Mouse (Mus musculus) regulatory T cell (primary cell): Measurements from ENCODE around the gene BC028528.
"Not testable (repeated sequence)": the region's sequence is repeated elsewhere in the genome, so short reads cannot be mapped to it uniquely, and the experiment has no call there.

Experiments used
- in situ Hi-C: fragments of 300-600 bp; cut with MboI, MseI; formaldehyde crosslinking; loops from one replicate; pipeline ENCODE4 v1.15.1; 2025; ENCODE audit warnings: high pct_unique_total_duplicates

Gene BC028528

DNA sequence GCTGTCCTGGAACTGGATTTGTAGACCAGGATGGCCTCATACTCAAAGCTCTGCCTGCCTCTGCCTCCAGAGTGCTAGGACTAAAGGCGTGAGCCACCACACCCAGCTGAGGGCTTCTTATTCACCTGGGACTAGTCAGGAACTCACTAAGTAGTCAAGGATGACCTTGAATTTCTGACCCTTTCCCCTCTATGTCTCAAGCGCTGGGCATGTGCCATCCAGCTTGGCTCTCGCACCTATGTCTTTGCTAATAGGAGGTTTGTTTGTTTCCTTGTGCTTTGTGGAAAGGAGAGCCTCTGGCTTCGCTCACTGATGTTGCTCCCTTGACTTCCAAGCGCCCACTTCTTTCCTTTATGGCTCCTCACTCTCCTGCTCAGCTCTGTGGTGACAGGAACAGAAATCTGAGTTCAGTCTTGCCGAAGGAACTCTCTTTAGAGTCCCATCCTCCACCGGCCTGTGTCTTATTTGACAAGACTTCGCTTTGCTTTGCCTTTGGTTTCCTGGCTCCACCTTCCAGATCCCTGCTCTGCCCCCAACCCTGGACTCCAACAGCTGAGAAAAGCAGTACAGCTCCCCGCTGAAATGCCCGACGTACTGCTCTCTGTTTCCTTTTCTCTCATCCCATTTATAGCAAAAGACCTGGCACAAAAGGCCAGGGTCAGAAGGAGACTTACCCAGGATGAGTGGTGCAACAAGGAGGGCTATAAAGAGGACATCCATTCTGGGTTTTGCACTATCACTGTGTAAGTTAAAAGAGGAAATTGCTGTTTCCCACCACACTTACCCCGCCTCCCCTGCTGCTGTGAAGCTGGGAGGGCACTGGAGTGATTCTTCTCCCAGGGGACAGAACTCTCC, at the start of gene BC028528:
TSS of gene BC028528 (minus strand) at position 795 of the 855 bp plus-strand sequence.
- in situ Hi-C loops, result no loop called here

DNA sequence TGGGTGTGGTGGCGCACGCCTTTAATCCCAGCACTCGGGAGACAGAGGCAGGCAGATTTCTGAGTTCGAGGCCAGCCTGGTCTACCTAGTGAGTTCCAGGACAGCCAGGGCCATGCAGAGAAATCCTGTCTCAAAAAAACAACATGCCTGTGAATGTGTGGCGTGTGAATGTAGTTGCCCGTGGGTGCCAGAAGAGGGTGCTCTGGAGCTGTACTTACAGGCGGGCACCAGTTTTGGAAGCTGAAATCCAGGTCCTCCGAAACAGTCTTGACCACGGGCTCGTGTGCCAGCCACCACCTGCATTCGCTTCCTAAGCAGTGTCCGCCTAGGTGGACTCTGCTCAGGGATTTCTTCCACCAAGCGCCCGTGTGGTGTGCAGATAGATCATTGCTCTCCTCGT, 47.0 kb upstream of the BC028528 start:
- in situ Hi-C loops, result no loop called here

DNA sequence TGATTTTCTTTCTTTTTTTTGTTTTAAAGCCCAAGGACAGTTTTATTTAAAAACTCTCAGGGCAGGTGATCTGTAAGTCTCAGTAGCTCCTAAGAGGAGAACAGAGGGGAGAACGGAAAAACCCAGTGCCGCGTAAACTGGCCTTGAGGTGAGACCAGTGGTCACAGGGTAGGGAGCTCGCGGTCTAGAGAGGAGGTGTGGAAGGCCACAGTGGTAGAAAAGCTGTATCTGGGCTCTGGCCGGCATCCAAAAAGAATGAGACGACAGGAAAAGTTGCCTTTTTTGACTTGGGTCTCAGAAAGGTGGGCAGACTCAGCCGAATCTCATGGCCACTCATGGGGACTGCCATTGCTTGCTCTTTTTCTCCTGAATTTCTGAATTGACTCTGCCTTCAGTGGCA, 46.4 kb upstream of the BC028528 start:
- in situ Hi-C loops, result no loop called here

DNA sequence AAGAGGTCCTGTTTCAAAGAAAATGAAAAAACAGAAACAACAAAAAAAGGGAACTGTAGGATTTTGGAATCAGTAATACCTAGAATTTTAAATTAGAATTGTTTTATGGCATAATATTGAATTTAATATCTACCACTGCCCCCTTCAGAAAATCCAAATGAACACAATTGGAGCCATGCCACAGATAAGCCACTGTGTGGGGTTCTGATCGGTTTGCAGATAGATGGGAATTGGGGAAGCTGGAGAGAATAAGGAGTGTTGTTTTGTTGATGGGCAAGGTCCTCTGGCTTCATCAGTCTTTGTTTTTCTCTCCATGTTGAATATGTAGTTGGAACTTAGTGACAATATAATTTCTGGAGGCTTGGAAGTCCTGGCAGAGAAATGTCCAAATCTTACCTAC, 42.6 kb upstream of the BC028528 start:
- in situ Hi-C loops, result no loop called here

DNA sequence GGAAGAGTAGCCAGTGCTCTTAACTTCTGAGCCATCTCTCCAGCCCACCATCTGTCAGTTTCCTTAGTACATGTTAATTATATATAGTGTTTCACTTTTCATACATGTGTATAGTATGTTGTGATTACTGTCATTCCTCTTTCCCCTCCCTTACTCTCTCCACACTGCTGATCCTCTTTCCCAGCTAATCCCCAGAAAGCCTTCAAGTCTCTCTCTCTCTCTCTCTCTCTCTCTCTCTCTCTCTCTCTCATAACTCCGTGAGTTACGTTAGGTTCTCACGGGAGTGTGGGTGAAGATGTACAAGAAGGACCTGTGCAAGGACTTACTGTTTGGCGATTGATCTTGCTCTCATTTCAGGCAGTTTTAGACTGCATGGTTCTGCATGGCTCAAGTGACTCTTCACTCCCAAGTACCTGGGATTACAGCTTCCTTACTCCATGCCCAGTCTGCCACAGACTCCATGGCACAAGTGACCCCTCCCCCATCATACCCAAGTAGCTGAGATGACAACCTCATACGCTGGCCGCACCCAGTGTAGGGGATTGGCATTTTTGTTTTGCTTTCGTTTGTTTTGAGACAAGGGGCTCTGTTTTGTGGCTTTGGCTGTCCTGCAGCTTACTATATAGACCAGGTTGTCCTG, 41.4 kb upstream of the BC028528 start:
- in situ Hi-C loops, result no loop called here

DNA sequence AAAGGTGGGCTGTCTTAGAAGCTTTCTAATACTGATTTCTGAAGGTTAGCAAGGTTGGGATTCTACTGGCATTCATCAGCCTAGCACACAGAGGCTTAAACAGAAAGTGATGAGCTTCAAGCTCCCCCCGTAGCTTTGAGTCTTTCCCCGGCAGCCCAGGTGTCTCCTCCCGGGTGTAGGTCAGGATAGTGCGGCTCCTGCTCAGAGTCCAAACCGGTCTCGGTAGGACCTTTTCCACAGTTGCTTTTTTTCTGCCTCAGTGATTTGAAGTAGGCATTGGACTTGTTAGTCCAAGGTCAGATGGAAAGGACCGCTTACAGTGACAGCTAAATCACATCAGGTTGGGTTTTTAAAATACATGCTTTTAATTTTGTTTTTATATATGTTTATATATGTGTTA, 40.8 kb upstream of the BC028528 start:
- in situ Hi-C loops, result no loop called here

DNA sequence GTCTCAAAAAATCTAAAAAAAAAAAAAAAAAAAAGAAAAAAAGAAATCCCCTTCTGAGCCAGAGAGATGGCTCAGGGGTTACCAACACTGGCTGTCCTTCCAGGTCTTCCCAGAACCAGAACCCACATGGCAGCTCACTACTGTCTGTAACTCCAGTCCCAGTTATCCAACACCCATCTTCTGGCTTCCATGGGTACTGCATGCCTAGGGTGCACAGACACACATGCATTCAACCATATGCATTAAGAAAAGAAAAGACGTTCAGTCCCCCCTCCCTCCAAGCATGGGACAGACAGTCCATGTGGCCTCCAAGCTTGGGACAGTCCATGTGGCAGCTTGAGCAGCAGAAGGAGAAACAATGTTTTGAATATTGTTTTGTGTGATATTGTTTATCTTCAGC, 40.4 kb upstream of the BC028528 start:
- in situ Hi-C loops, result no loop called here

DNA sequence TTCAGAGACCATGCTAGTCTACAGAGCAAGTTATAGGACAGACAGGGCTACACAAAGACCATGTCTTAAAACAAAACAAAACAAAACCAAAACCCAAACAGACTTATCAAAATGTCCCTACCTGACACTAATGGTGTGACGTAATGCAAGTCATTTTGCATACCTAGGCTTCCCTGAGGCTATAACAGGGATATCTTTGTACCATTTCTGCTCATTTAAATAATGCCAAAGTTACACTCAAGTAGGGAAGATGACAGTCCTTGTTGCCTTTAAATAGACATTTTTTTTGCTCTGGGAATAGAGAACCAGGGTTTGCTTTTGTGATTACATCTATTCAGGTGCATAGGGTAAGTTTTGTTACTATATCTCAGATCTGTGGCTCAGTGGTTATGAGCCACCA, 39.7 kb upstream of the BC028528 start:
- in situ Hi-C loops, result no loop called here

DNA sequence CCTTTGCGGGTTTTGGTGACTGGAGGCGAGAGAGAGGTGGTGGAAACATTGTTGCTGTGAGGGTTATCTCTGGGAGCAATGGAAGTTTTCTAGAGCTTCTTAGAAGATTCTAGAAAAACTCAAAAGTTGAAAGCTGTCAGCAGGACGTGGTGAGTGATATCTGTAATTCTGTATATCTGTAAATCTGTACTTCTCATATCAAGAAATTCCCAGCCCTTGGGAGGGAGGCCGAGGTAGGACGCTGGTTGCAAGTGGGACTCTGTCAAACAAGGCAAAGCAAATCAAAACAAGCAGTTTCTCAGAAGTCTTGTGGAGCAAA, 38.6 kb upstream of the BC028528 start:
- in situ Hi-C loops, result no loop called here

DNA sequence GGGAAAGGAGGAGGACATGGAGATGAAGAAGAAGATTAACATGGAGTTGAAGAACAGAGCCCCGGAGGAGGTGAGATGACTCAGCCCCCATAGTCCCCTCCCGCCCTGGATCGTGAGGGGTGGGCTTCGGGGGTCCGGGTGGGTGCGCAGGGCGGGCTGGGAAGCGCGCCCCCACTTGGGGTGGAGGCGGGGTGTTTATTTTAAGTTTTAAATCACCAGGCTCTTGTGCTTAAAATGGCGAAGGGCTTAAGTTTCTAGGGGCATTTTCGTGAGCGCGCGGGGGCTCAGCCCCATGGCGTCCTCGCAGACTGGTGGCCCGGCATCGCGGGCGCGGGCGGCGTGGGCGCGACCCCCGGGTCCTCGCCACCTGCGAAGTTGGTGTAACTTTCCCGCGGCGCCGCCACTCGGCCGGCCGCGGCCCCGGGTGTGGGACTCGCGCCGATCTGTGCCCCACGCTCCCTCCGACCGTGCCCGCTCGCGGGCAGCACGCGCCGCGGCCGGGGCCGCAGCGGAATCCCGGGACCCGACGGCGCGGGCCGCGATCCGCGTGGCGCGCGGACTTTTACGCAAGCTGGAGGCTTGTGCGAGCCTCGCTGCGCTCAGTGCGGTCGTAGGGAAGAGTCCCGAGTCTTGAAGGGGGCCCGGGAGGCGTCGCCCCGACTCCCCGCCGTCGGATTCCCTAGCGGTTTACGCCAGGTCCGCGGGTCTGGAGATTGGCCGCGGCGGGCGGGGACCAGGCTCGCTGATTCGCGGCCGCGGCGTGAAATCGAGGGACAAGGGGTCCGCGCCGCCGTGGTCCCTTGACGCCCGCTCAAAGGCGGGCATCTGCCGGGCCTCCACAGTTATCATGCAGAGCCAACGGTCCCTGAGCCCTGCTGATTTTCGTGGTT, 38.0 kb upstream of the BC028528 start:
- in situ Hi-C loops, result no loop called here

DNA sequence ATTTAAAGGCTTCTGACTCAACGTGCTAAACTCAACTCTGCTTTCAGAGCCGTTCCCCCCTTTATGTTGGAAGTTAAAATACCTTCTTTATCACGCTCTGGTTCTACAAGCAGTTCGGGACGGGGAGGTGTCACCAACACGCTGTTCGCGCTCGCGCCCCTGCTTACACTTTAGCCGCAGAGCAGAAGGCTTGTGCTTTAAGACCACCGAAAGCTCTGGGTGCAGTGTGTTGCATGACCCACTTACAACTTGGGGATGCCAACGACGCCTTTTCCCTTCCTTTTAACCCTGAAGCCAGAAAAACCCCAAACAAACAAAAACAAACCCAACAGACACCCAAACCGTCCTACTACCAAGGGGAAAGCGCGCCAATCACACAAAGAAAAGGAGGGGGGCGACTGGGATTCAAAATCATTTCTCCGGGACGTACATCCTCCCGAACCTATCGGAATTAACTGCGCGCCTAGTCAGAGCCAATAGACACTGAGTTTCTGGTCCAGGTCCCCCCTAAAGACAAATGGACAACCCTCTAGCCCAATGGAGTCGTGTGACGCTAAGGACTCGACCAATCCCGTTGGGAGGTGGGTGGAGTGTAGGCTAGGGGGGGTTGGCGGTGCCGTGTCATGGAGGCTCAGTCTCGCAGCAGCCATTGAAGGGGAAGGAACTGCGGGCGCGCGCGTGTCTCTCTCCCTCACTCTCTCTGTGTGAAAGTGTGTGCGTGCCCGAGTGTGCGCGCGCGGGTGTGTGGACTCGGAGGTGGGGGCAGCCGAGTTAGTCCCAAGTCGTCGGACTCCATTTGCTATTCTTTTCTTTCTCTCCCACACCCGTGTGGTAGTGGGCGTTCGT, 37.1 kb upstream of the BC028528 start, which contains the start of gene Anp32e:
TSS of gene Anp32e (plus strand) at position 589 of the 846 bp plus-strand sequence.
- in situ Hi-C loops, result no loop called here

DNA sequence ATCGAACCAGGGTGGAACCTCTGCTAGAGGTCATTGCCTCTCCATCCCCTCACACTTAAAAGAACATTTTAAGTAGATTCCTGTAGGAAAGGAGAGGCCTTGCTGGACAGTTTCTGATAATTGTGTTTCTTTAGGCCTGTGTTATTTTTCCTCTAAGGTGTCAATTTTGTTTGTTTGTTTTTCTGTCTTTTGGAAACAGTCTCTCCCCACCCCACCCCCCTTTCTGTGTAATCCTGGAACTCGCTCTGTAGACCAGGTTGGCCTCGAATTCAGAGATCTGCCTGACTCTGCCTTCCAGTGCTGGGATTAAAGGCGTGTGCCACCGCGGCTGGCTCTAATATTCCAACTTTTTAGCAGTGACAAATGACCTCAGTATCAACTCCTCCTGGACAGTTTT, 36.5 kb upstream of the BC028528 start:
- in situ Hi-C loops, result no loop called here

DNA sequence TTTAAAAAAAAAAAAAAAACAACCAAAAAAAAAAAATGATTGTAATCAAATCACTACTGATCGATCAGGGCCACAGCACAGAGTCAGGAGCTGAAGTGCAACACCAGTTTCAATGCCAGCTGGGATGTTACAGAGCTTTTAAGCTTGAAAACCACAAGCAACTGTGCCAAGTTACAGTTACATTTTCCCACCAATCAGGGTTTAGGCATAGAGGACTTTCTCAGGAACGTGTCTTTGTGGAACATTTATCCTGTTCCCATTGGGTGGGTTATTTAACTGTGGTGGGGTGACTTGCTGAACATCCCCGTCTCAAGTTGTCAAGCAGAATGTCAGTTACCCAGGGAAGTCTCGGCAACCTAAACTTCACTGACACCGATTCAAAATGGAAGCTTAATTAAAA, 33.3 kb upstream of the BC028528 start:
- in situ Hi-C loops, result no loop called here

DNA sequence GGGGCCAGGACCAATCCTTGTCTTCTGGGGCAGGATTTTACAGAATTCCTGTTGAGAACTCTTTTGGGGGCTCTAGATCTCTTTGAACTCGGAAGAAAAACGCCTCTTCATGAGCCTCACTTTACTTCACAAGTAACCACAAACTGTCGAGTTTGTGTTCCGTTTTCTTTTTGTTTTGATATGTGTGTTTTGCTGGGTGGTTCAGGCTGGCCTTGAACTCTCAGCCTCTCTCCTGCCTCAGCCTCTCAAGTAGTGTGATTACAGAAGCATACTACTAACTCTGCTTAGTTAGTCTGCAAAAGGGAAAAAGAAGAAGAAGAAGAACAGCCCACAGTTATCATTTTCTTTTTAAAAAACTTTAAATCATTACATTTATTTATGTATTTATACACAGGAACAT, 32.4 kb upstream of the BC028528 start:
- in situ Hi-C loops, result no loop called here

DNA sequence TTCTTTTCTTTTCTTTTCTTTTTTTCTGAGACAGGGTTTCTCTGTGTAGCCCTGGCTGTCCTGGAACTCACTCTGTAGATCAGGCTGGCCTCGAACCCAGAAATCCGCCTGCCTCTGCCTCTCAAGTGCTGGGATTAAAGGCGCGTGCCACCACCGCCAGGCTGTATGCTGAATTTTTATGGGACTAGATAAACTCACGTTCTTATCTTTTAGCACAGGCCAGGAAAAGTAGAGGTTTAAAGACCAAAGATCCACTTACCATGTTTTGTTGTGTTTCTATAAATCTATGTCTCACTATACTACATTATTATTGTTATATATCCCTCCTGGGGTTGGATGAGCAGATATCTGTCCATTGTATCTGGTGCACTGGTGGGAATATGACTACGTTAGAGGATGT, 31.6 kb upstream of the BC028528 start:
- in situ Hi-C loops, result not testable (repeated sequence)

DNA sequence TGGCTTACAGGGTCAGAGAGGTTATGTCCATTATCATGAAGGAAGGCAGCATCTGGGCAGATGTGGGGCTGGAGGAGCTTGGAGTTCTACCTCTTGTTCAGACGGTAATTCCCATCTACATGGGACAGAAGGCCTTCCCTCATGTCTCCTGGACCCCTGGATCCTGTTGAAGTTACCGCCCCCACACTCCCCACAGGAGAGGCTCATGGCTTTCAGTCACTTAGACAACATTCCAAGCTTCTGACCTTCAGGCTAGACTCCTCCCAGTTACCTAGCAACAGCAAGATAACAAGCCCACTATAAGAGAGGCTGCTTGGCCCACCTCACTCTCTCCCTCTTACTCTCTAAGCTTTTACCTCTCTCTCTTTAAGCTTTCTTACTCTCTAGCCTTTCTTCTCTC, 28.7 kb upstream of the BC028528 start:
- in situ Hi-C loops, result not testable (repeated sequence)

DNA sequence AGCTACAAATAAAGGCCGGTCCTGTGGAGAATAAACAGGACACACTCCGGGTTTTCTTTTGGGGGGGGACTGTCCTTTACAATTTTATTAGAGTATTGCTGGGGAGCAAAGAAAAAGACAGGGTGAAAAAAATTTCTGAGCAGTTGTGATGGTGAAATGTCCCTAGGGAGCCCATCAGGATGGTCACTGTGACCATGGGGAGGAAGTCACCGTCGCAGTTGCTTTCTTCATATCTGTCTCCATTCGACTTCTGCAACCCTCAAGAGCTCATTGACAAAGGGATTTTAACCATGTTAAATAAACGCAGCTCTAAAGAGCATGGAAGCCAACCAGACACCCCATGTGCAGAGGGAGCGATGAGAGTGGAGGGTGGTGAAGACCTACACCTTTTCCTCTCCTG, 25.0 kb upstream of the BC028528 start:
- in situ Hi-C loops, result no loop called here

DNA sequence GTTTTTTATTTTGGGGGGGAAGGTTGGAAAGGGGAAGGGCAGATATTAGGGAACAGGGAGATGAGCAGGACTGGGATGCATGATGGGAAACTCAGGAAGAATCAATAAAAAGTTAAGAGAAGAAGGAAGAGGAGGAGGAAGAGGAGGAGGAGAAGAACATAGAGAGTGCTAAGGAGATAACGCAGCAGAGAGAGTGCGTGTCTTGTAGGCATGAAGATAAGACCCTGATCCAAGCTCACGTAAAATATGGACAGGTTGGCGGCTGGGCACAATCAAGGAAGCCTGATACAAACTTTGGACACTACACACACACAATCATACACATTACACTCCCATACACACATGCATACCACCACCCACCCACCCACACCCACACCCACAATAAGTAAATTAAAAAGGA, 22.9 kb upstream of the BC028528 start:
- in situ Hi-C loops, result no loop called here

DNA sequence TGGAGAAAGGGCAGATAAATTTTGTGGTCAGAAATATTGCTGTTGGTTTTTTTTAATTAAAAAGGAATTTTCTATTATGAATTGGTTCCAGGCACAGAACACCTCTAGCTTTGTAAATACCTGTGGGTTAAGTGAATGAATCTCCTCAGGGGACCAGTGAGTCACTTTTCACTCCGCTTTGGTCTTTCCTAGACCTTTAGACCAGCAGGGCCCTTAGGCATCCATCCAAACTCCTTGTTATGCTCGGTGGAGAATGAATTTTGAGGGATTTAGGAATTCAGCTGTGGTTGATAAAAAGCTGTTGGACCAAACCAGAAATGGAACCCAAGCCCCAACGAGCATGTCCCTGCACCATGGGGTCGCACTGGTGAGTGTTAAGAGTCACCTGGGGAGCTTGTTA, 15.8 kb upstream of the BC028528 start:
- in situ Hi-C loops, result no loop called here

DNA sequence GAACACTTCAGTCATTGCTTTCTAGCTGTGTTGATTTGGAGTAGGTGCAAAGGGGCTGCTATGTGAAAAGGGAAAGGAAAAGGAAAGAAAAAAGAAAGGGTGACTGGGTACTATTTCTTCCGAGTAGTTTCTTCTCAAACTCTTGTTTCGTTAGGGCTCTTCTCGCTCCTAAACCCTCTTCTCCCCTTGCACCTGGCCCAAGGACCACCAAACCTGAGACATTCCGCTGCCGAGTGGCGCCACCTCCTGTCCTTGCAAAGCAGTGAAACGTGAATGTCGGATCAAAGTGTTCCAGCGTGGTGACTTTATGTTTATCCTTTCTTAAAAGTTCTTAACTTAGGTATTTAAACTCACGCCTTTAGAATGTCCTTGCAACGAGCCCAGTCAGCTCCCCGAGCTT, 15.1 kb upstream of the BC028528 start:
- in situ Hi-C loops, result no loop called here

DNA sequence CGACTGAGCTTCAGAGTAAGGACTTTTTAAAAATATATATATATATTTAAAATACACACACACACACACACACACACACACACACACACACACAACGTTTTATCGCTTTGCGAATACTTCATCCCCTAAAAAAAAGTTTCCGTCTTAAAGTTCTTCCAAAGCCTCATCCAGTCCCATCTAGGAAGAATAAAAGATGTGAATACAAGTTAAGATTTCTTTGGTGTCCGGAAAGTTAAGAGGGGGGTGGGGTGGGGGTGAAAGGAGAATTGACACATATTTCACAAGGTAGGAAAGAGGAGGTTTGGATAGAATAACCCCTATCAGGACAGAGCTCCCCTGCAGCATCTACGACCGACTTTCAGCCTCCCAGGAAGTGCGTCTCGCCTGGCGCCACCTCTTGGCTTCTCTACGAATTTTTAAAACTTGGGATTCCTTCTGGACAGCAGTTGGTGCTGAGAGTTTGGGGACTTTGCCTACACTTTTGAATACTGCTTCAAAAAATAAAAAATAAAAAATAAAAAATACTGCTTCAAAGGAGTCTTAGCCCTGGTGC, 14.2 kb upstream of the BC028528 start:
- in situ Hi-C loops, result no loop called here
